Mouse (Mus musculus): ENCODE measurements around the gene Lgals3bp. TPM values are rescaled to one million over a fixed set of nuclear protein-coding genes. Genes with fewer than 3 reads are reported as not detected.
A peak's percentile ranks its signal among the peaks of the same experiment; 100 is the strongest.

Gene Lgals3bp
- total RNA-seq, 2 experiments from 2014 or later = 31.3 to 31.7 TPM

- intact Hi-C loops (cut with DNase I) = no loop called here
- peak in 1 of 2 experiments; percentile 34 for DNase-seq
Measured at GRCm38 (mm10) chr11:118424621-118425335, 22.9 kb upstream of the Lgals3bp start.

DNA sequence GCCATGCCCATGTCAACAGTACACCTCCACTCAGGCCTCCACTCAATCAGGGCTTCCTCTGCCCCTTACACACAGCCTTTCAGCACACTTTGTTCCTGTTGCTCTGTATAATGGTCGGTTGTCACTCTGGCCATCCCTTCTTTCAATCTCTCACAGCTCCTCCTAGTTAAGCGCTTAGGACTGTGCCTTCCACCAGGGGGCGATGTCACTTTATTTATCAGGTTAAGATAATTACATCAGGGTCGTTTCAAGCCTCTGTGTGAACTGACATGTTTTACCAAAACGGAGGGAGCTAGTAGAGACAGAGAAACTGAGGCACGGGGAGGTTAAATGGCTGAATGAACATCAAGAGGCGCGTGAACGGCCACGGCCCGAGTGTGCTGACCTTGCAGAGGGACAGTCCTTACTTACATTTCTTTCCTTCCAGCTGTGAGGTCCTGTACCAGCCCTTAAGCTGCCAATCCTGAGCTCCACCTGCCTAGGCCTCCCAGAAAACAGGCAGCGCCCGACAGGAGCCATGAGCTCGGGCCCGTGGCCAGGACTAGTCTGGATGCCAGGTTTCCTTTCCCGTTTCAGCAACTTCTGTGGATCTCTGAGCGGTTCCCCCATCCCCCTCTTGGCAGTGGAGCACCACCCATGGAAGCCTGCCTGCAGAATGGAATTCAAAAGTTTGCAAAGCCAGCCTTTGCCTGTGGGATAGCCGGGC is 21.5 kb upstream of the Lgals3bp start:
- peak; percentile 88 to 94 for DNase-seq
- intact Hi-C loops (cut with DNase I) = loop anchor here (1.0 kb wide), 2 partner anchors 20 to 68 kb away; no protein-coding TSS in a partner anchor

DNA sequence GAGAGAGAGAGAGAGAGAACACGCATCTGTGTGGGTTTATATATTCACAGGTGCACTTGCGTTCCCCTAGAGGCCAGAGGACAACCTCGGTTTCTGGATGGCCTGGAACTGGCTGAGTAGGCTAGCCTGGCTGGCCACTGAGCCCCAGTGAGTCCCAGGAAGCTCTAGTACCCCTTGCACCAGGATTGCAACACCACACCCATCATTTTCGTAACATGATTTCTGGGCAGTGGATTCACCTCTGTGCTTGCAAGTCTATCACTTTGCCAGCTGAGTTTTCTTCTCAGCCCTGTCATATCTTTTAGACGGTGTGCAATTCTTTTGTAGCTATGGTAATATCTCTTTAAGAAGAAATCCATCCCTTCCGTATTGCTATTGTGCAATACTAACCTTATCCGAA is 18.4 kb upstream of the Lgals3bp start:
- intact Hi-C loops (cut with DNase I) = no loop called here
- no peak for DNase-seq

DNA sequence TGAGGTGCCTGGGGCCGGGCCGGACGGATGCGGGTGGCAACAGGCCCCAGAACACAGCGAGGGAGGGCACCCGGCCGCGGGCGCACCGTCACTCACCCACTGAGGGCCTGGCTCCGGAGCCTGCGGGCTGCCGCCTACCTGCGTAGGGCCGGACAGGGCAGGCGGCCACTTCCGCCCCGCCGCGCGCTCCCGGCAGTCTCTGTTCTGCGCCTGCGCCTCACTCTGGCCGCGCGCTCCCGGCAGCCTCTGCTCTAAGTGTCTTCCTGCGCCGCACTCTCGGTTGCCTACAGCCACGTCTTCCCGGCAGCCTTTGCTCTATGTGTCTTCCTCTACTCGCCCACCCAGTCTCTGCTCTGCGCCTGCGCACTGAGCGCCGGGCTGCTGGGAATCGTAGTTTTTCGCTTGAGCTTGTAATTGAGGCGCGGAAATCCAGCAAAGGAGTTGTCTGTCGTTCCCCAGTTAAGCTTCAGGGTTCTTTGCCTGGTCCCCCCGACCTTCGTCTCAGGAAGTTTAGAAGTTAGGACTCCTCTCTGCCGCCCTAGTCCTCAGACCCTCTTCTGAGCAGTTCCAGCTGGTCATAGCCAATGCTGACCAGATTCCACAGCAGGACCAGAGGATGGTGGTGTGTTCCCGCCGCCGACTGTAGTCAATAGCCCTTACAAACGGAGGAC is 17.1 kb upstream of the Lgals3bp start, which contains the start of gene Cant1:
TSS of gene Cant1 (minus strand) at position 253 of the 671 bp plus-strand sequence.
- DNase-seq = peak; percentile 98 to 99
- intact Hi-C loops (cut with DNase I) = no loop called here

DNA sequence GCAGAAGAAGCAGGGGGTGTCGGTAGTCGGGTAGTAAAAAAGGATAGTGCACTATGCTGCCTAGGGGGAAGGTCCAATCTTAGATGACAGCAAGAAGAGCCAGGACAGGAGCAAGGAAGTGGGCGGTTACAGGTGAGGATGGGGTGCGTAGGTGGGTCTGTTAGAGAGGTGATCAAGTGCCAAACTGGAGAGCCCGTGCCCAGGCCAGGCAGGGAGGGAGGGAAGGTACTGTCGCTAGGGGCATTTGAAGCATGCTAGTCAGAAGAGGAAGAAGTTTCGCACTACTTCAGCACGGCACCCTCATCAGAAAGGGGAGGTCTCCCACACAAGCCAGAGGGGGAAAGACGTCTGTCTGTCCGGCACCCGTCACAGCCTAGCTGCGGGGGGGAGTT is 16.5 kb upstream of the Lgals3bp start:
- intact Hi-C loops (cut with DNase I) = no loop called here
- DNase-seq = no peak

DNA sequence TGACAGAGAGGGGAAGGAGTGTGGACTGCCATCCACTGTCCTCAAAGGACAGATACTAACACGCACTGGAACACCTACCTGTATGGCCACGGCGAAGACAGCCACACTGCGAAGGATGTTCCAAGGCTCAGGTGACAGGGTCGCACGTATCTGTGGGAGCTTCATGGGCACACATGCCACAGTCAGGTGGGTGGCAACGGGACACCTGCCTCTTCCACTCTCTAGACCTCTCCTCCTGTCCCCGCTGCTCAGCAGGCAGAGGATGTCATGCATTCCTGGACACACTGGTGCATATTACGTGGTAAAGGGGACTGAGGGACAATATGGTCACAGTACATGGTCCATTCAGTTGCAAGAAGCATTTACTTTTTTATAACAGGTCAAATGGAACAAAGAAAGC is 15.6 kb upstream of the Lgals3bp start:
- no peak for DNase-seq
- intact Hi-C loops (cut with DNase I) = no loop called here

- intact Hi-C loops (cut with DNase I) = no loop called here
- DNase-seq = peak in 1 of 2 experiments; percentile 34
Measured at GRCm38 (mm10) chr11:118416046-118416445, 14.2 kb upstream of the Lgals3bp start.

DNA sequence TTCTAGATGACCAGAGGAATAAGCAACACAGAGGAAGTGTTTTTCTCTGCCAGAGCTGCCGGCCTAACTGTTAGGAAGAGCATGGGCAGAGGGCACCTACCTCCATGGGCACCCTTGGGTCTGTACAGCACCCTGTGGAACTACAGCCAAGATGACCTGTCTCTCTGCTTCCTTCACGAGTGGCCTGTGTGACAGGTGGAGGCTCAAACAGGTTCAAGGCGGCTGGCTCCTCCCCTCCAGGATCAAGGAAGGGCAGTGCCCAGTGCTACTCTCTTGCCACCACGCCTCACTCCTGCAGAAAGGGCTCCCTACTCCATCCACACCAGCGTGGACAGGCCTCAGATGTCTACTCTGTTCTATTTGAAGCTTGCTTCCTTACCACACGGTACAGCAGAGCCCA is 13.7 kb upstream of the Lgals3bp start:
- no peak for DNase-seq
- intact Hi-C loops (cut with DNase I) = no loop called here

DNA sequence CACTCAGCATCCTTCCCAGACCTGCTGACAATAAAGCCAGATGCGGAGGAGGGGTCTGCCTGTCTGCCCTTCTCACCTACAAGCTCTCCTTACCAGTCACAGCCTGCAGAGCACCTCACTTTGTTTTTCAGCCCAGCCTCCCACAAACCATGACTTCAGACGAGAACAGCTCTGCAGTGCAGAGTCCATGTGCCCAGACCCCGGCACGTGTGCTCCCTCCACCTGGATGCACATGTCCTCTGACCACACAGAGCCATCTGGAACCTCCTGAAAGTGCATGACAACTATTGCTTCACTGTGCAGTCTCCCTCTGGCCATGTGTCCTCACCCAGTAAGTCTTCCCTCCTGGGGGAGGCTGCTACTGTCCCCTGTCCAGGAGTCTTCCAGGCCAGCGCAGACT is 12.4 kb upstream of the Lgals3bp start:
- intact Hi-C loops (cut with DNase I) = no loop called here
- DNase-seq = no peak

- peak in 1 of 2 experiments; percentile 27 for DNase-seq
- intact Hi-C loops (cut with DNase I) = no loop called here
Measured at GRCm38 (mm10) chr11:118413055-118413454, 11.2 kb upstream of the Lgals3bp start.

DNA sequence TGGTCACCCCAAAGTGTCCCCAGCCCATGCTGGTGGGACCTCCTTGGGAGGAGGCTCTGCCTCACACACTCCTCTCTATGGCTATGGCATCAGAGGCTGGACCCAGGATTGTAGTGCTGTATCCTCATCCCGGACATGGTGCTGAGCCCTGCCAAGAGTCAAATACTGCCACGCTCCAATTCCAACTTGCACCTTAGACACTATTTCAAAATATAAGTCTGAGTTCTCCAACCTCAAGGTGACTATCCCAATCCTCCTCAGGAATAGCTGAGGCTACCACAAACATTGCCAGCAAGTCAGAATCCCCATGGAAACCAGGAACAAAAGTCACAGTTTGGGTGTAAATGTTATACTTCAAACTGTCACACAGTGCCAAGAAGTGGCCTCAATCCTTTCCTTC is 10.7 kb upstream of the Lgals3bp start:
- intact Hi-C loops (cut with DNase I) = no loop called here
- no peak for DNase-seq

DNA sequence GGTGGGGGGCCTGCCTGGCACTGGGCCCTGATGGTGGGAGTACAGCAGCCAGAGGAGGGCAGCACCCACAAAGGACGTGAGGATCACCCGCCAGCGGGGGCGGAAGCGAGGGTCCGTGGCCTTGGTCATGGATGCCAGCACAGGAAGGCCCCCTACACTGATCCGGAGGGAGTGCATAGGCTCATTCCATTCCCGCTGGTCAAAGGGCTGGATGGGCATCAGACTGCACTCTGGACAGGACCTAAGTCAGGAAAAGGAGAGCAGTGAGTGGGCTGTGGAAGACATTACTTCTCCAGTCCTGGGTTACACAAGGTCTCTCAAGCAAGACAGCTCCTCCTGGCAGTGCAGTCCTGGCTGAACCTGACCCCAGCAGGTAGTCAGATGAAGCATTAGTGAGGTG is 9.4 kb upstream of the Lgals3bp start:
- intact Hi-C loops (cut with DNase I) = no loop called here
- DNase-seq = no peak

GRCm38 (mm10) chr11:118410479-118410878 is 8.6 kb upstream of the Lgals3bp start:
- DNase-seq = no peak
- intact Hi-C loops (cut with DNase I) = no loop called here

GRCm38 (mm10) chr11:118410073-118410444 is 8.2 kb upstream of the Lgals3bp start:
- no peak for DNase-seq
- intact Hi-C loops (cut with DNase I) = no loop called here

- DNase-seq = no peak
- intact Hi-C loops (cut with DNase I) = loop anchor here (10.0 kb wide), 1 partner anchor 325 kb away; no protein-coding TSS in a partner anchor
Measured at GRCm38 (mm10) chr11:118409106-118410072, 7.5 kb upstream of the Lgals3bp start.

DNA sequence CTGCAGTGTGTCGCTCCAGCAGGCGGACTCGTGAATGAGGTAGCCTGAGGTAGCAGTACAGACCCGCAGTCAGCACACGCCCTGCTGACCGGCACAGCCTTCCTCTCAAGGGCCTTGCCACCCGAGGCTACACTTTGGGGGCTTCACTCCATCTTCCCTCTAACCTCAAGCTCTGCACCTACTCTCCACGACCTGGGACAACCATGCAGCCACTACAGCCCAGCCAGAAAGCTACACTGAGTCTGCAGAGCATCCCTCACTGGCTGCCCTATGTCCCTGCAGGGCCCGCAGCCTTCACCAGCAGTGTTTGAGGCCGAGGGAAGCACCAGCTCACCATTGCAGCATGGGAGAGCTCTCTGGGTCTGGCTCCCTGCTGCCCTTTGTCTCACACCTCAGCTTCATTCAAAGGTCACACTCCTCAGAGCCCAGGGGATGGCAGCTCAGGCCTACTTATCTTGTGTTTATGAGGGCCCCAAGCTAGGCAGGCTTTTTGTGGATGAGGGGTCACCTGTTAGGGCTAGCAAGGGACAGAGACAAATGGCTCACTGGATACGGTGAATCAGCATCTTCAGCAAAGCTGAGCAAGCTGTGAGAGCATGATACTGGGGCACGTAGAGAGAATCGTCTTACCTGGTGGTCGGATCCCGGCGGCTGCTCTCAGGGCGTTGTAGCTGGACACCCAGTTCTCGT is 6.3 kb upstream of the Lgals3bp start:
- DNase-seq = no peak
- intact Hi-C loops (cut with DNase I) = loop anchor here (10.0 kb wide), 1 partner anchor 323 kb away; no protein-coding TSS in a partner anchor

DNA sequence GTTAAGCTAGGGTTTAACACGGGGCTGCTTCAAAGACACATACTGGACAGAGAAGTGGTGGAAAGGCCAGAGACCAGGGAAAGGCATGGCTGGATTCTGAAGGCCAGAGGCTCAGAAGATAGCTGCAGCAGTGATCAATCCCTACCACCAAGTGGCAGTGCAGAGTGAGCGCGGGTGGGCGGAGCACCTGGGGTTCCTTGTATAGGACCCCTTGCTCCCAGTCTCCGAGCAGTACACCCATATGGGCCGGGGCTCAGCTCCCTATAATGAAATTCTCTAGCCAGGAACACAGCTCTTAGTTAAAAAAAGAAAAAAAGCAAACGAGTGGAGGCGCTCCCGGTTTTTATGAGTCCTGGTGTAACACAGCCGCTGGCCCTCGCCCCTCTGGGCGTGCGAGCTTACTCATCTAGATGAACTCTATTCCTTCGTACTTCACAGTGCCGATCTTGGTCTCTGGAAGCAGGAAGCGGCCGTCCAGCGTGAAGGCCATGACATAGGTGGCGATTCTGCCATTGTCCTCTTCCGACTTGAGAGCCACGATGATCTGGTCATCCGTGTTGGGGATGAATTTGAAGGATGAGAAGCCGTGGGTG is 5.5 kb upstream of the Lgals3bp start:
- DNase-seq = peak; percentile 54 to 75
- intact Hi-C loops (cut with DNase I) = loop anchor here (10.0 kb wide), 1 partner anchor 323 kb away; no protein-coding TSS in a partner anchor

- intact Hi-C loops (cut with DNase I) = loop anchor here (10.0 kb wide), 1 partner anchor 322 kb away; no protein-coding TSS in a partner anchor
- DNase-seq = no peak
Measured at GRCm38 (mm10) chr11:118406521-118406920, 4.6 kb upstream of the Lgals3bp start.

DNA sequence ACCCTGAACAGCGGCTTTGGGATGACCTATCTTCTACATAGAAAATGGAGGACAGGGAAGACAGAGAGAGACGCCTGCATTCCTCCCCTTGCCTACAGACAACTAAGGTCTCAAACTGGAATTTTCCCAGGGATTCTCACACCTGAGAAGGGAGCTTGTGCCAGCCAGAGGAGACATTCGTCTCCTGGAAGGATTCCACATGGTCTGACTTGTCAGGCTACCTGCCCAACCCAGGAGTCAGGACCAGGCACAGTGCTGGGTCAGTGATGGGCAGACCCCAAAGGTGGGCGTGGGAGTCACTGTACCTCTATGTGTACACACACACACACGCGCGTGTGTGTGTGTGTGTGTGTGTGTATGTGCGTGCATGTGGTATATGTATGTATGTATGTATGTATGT is 3.4 kb upstream of the Lgals3bp start:
- no peak for DNase-seq

More for the DNA sequence above, 3.4 kb upstream of the Lgals3bp start:
- intact Hi-C loops (cut with DNase I) = loop anchor here (10.0 kb wide), 1 partner anchor 321 kb away; no protein-coding TSS in a partner anchor

All from heart, postnatal 10 days (tissue).